Mouse (Mus musculus) kidney, embryonic 14.5 days (tissue): ENCODE data around the gene Acot7. TPM values are rescaled to one million over a fixed set of nuclear protein-coding genes. Genes with fewer than 3 reads are reported as not detected.
A peak's percentile ranks its signal among the peaks of the same experiment; 100 is the strongest.

Source experiments
- ATAC-seq: fragments of 200-750 bp; cut with Nextera tagmentation; 2 replicates; pipeline ENCODE4 v1.8.0; 2017; ENCODE audit warnings: moderate number of reproducible peaks, mild to moderate bottlenecking, moderate TSS enrichment, moderate library complexity; ENCODE audit not compliant: low FRiP score, low TSS enrichment
- H3K27ac ChIP-seq: fragments of 300-500 bp; sonication (generic); 2 replicates; pipeline ENCODE4 v1.5.1; 2014; ENCODE audit warnings: low read depth, mild to moderate bottlenecking, low read length, moderate library complexity, mixed read lengths
- H3K27me3 ChIP-seq: fragments of 300-500 bp; sonication (generic); 2 replicates; pipeline ENCODE4 v1.6.1; 2014; ENCODE audit warnings: mild to moderate bottlenecking, low read length; ENCODE audit not compliant: control insufficient read depth, insufficient read depth
- H3K36me3 ChIP-seq: fragments of 300-500 bp; sonication (generic); 2 replicates; pipeline ENCODE4 v1.6.1; 2014; ENCODE audit warnings: low read length, mixed read lengths; ENCODE audit not compliant: control insufficient read depth, insufficient read depth
- H3K4me1 ChIP-seq: fragments of 300-500 bp; sonication (generic); 2 replicates; pipeline ENCODE4 v1.6.1; 2014; ENCODE audit warnings: low read length, mixed read lengths; ENCODE audit not compliant: control insufficient read depth, insufficient read depth
- H3K4me2 ChIP-seq: fragments of 300-500 bp; sonication (generic); replicated peaks from 2 replicates; pipeline ENCODE4 v1.6.1; 2014; ENCODE audit warnings: low read depth, mild to moderate bottlenecking, low read length
- H3K4me3 ChIP-seq: fragments of 300-500 bp; sonication (generic); 2 replicates; pipeline ENCODE4 v1.5.1; 2014; ENCODE audit warnings: mild to moderate bottlenecking, low read length
- H3K9ac ChIP-seq: fragments of 300-500 bp; sonication (generic); 2 replicates; pipeline ENCODE4 v1.6.1; 2014; ENCODE audit warnings: low read depth, mild to moderate bottlenecking, low read length, moderate library complexity
- H3K9me3 ChIP-seq: fragments of 300-500 bp; sonication (generic); 2 replicates; pipeline ENCODE4 v1.6.1; 2016; ENCODE audit warnings: low read length; ENCODE audit not compliant: control insufficient read depth
- WGBS: fragments of 180-500 bp; shearing (Covaris S2); extraction: QIAGEN DNeasy Blood & Tissue Kit; methylation state at CpG from one replicate; pipeline ENCODE4 v1.1.7; 2014; 5-methylcytosine and 5-hydroxymethylcytosine counted together
- polyA plus RNA-seq: library from polyadenylated mRNA; unstranded; fragments of >200 nt; fragmentation: Nextera tagmentation; extraction: Ambion mirVana; gene quantifications from 2 replicates; pipeline ENCODE4 v1.2.1, GENCODE M21; 2014

Acot7 gene
- polyA plus RNA-seq, 1 experiment from 2014 or later: 64.4 TPM

DNA sequence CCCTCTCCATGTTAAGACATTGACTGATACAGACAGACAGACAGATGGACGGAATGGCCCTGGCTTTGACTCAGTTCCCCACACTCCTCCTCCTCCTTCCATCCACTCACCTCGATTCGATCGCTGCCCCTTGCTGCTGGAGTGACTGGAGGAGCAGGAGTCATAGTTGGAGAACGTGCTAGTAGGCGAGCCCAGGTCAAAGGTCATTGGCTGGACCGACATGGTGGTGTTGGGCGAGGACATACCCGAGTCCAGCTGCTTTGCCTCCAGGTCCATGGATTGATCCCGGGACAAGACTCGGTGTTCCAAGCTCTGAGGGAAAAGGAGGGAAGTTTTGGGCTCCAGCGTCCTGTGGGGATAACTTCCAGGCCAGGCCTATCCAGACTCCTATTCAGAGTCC lies 42.6 kb upstream of the Acot7 start:
- Histone ChIP-seq H3K27me3 (peaks cover 40% of the 10 kb centered on the region), H3K4me2 (no peak overlapping the region), H3K4me3 (no peak overlapping the region), H3K4me1 (peaks cover 30% of the 10 kb centered on the region), H3K9ac (no peak overlapping the region), H3K9me3 (no peaks in the 10 kb centered on the region), H3K36me3 (no peaks in the 10 kb centered on the region), H3K27ac (no peak overlapping the region)
- 79% methylated on average over 12 of the region's 12 CpGs for WGBS
- no peak for ATAC-seq

GRCm38 (mm10) chr4:152136112-152136875 lies 41.6 kb upstream of the Acot7 start:
- H3K36me3 ChIP-seq: no peaks in the 10 kb centered on the region
- ATAC-seq: no peak
- no peak overlapping the region for H3K9ac ChIP-seq
- 31% methylated on average over 6 of the region's 6 CpGs for WGBS
- no peak overlapping the region for H3K4me2 ChIP-seq
- H3K4me3 ChIP-seq: no peak overlapping the region
- H3K27me3 ChIP-seq: peaks cover 34% of the 10 kb centered on the region
- H3K27ac ChIP-seq: no peak overlapping the region
- H3K9me3 ChIP-seq: no peaks in the 10 kb centered on the region
- peaks cover 22% of the 10 kb centered on the region for H3K4me1 ChIP-seq

DNA sequence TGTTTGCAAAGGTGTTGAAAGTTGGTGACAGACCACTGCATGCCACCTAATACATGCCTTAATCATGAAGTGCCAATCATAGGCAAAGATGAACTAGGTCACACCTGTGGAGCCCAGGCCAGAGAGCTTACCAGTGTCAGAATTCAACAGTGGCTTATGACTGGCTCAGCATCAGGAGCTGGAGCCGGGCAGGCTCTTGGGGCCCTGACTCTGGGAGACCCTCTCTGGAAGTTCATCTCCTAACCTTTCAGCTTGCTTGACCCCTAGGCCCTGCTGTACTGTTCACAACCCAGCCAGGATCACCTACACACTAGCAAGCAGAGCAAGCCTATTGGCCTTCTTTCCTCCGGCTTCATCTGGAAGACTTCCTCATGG lies 41.1 kb upstream of the Acot7 start:
- Histone ChIP-seq H3K4me1 (peaks cover 20% of the 10 kb centered on the region), H3K9me3 (no peaks in the 10 kb centered on the region), H3K9ac (no peak overlapping the region), H3K27me3 (peaks cover 28% of the 10 kb centered on the region), H3K4me3 (no peak overlapping the region), H3K4me2 (no peak overlapping the region), H3K36me3 (no peaks in the 10 kb centered on the region), H3K27ac (no peak overlapping the region)
- 98% methylated on average over 2 of the region's 2 CpGs for whole genome bisulfite sequencing
- no peak for ATAC-seq

DNA sequence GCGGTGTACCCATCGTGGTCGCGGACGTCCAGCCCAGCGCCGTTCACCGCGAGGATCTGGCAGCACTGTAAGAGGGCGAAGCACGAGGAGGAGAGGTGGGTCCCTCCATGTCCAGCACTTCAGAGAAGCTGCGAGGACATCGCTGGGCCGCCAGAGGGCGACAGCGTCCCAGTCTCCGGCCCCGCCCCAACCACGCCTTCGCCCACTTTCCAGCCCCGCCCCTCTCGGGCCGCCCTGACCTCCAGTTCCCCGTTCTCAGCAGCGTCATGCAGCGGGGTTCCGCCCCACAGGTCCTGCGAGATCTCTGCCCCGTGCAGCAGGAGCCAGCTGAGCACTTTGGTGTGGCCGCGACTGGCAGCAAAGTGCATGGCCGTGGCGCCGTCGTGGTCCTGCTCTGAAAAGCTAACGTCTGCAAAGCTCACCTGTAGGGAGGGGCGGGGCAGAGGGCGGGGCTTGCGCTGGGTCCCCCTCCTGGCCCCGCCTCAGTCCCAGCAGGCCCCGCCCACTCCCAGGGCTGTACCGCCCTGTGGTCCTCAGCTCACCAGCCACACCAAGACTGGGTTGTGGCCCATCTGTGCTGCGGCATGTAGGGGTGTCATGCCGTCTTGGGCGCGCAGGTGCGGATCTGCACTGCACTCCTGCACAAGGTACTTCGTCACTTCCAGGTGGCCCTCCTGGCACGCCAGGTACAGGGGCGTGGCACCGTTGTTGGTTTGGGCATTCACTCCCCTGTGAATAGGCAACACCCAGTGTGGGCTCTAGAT lies 39.3 kb upstream of the Acot7 start:
- Histone ChIP-seq H3K4me3 (peak overlapping the region; percentile 49), H3K9me3 (no peaks in the 10 kb centered on the region), H3K4me1 (peaks cover 10% of the 10 kb centered on the region; the same call in 1 of the 2 replicates), H3K9ac (peak overlapping the region; percentile 23; the same call in 1 of the 2 replicates), H3K36me3 (no peaks in the 10 kb centered on the region), H3K27ac (0 out of 2 replicates have a peak overlapping the region, but pooled peaks have one; percentile 11), H3K27me3 (peaks cover 13% of the 10 kb centered on the region), H3K4me2 (peak overlapping the region; percentile 77)
- ATAC-seq: peak; percentile 84
- 4% methylated on average over 51 of the region's 51 CpGs for WGBS

- ATAC-seq: no peak
- WGBS: 29% methylated on average over 6 of the region's 6 CpGs
- no peak overlapping the region for H3K4me3 ChIP-seq
- no peak overlapping the region for H3K9ac ChIP-seq
- H3K9me3 ChIP-seq: no peaks in the 10 kb centered on the region
- no peak overlapping the region for H3K27ac ChIP-seq
- H3K36me3 ChIP-seq: no peaks in the 10 kb centered on the region
- H3K4me2 ChIP-seq: no peak overlapping the region
- peaks cover 7% of the 10 kb centered on the region for H3K27me3 ChIP-seq
- peaks cover 14% of the 10 kb centered on the region; the same call in 1 of the 2 replicates for H3K4me1 ChIP-seq
These were observed 37.5 kb upstream of the Acot7 start for GRCm38 (mm10) chr4:152140441-152140840.

- peaks cover 25% of the 10 kb centered on the region for H3K4me1 ChIP-seq
- H3K9me3 ChIP-seq: no peaks in the 10 kb centered on the region
- H3K4me2 ChIP-seq: no peak overlapping the region
- H3K27me3 ChIP-seq: peaks cover 7% of the 10 kb centered on the region
- H3K9ac ChIP-seq: no peak overlapping the region
- no peaks in the 10 kb centered on the region for H3K36me3 ChIP-seq
- no peak overlapping the region for H3K27ac ChIP-seq
- no peak for ATAC-seq
- no peak overlapping the region for H3K4me3 ChIP-seq
- WGBS: 81% methylated on average over 8 of the region's 8 CpGs
These were observed 36.3 kb upstream of the Acot7 start for GRCm38 (mm10) chr4:152141521-152142135.

DNA sequence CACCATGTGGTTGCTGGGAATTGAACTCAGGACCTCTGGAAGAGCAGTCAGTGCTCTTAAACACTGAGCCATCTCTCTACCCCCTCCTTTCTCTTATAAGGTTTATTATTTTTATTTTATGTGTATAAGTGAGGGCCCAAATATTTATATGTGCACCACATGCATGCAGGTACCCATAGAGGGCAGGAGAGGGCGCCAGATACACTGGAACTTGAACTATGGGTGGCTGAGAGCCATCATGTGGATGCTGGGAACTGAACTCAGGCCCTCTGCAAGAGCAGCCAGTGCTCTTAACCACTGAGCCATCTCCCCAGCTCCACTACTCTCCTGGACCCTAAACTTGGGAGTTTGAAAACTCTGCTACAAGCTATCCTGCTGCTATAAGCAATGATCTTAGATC lies 34.3 kb upstream of the Acot7 start:
- Histone ChIP-seq H3K27me3 (peaks cover 7% of the 10 kb centered on the region), H3K9ac (no peak overlapping the region), H3K4me1 (peaks cover 30% of the 10 kb centered on the region), H3K36me3 (no peaks in the 10 kb centered on the region), H3K4me2 (no peak overlapping the region), H3K9me3 (no peaks in the 10 kb centered on the region), H3K27ac (no peak overlapping the region), H3K4me3 (no peak overlapping the region)
- ATAC-seq: no peak
- WGBS: 42% methylated on average over 1 of the region's 1 CpGs

- H3K36me3 ChIP-seq: no peaks in the 10 kb centered on the region
- peaks cover 4% of the 10 kb centered on the region for H3K27me3 ChIP-seq
- 0 out of 2 replicates have a peak, but pooled peaks have one; percentile 1 for ATAC-seq
- H3K4me2 ChIP-seq: no peak overlapping the region
- 45% methylated on average over 10 of the region's 10 CpGs for WGBS
- H3K9me3 ChIP-seq: no peaks in the 10 kb centered on the region
- no peak overlapping the region for H3K9ac ChIP-seq
- H3K4me3 ChIP-seq: no peak overlapping the region
- H3K27ac ChIP-seq: peak overlapping the region; percentile 69; the same call in 1 of the 2 replicates
- peaks cover 26% of the 10 kb centered on the region for H3K4me1 ChIP-seq
These were observed 32.5 kb upstream of the Acot7 start for GRCm38 (mm10) chr4:152145473-152145872.
